Mouse (Mus musculus) liver, adult 2 months (tissue): ENCODE measurements around the gene Gm5089.

Source experiments
- CTCF ChIP-seq: fragments of 200-500 bp; IDR thresholded peaks from 2 replicates; pipeline ENCODE4 v1.5.1; 2011; ENCODE audit warnings: low read depth, low read length, control low read depth
- POLR2A ChIP-seq: fragments of 200-500 bp; IDR thresholded peaks from 2 replicates; pipeline ENCODE4 v1.6.1; 2011; ENCODE audit warnings: low read length, control low read depth; ENCODE audit not compliant: insufficient read depth; ENCODE audit errors: extremely low read depth

GRCm38 (mm10) chr14:122388431-122389031 lies 62.4 kb downstream of the Gm5089 start:
- no peak for TF ChIP-seq CTCF
- no peak for TF ChIP-seq POLR2A
